Mouse (Mus musculus) urinary bladder, postnatal 36 days (tissue): ENCODE data around the gene Gm20388.

ENCODE experiments used
- DNase-seq, 2 experiments: peaks; one replicate each; pipeline ENCODE4 v3.0.0; 2022; ENCODE audit warnings: low spot score in 2 of 2, mixed read lengths in 1 of 2

The Gm20388 gene

DNA sequence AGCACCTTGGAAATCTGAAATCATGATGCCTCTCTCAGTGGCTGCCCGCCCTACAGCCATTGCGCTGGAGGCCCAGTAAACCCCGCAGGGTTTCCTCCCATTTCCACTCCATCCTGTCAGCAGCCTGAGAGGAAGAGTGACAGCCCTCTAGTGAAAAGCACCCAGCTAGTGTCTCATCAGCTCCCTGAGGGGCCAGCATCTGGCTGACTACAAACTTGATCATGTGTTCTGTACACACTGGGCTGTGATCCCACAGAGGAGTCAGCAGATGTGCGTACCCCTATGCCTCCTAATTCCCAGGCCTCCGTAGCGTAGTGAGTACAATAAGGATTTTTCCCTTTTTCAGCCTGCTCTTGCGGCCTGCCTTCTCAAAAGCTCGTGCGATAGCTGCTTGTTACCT is 4346.2 kb downstream of the Gm20388 start:
- DNase-seq: no peak

DNA sequence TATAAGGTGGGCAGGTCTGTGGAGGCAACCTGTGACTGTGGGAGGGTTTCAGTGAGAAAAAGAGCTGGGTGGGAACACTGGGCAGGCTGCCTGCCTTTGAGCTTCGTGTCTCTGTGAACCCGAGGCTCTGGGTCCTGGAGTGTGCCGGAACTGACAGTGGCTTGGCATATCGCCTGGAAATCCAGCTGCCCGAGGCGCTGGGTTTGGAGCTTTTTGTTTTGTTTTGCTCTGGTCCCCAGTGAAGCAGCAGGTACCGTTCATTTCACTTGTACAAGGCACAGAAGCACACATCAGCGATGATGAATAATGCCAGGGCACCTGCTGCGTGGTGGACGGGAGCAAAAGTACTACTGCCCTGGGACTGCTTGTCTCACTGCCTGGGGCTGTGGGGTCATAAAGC is 4346.7 kb downstream of the Gm20388 start:
- peak in 1 of 2 experiments; percentile 67 for DNase-seq

DNA sequence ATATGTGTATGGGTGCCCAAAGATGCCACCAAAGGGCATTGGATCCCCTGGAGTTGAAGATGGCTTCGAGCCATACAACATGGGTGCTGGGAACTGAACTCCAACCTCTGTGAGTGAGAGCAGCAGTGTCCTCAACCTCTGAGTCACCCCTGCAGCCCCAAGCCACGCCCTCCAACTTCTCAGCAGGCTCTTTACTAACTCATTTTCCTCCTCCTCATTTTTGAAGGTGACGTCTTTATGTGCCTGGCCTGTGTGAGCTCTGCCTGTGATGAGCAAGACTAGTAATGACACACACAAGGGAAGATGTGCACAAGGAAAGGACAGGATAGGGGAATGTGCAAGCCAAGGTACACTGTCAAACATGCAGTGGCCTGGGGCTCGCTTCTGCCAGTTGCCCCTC is 4348.5 kb downstream of the Gm20388 start:
- no peak for DNase-seq

DNA sequence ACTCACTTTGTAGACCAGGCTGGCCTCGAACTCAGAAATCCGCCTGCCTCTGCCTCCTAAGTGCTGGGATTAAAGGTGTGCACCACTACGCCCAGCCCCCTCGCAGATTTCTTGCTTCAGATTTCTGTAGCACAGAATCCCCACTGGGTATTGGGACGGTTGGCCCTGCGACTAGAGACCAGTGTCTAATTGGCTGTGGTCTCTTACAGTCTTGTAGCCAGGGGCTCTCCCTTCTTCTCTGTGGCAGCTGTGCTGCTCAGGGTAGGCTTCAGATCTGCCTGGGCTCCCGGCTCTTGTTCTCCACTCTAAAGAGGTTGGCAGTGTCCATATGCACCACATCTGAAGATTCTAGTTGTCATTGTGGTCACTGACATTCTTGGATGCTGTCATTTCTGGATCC is 4349.3 kb downstream of the Gm20388 start:
- no peak for DNase-seq

GRCm38 (mm10) chr8:124260371-124260770 is 4349.7 kb downstream of the Gm20388 start:
- DNase-seq: no peak

DNA sequence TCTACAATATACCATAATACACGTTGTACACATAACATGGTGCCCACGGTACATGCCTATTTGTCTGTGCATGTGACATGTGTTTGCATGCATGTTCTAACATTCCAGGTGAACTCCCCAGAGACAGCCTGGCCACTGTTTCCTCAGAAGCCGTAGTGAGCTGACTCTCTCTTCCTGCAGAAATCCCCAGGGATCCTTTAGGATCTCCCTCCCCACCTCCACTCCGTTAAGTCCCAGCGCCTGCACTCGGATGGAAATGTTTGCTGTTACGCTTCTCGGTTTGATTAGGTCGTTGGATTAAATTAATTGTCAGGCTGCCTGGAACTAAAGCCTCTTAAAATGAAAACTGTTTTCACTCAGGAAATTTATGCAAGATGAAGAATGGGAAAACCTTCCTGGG is 4352.4 kb downstream of the Gm20388 start:
- no peak for DNase-seq

DNA sequence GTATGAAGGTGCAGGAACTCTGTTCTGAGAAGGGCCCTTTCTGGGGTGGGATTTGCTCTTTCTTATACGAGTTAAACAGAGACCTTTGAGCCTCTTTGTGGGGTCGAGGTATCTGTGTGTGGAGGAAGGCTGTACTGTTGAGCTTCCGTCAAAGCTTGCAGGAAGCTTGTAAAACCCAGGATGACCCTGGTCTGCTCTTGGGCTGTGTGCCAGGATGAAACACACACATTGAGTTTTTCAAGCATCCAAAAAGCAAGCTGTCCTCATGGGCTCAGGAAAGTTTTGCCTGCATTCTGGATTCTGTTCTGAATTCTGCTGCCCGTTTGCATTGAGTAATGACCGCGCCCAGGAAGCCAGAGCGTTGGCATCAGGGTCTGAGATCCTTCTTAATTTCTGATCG is 4353.4 kb downstream of the Gm20388 start:
- DNase-seq: no peak

- DNase-seq: no peak
These were observed 4354.0 kb downstream of the Gm20388 start for GRCm38 (mm10) chr8:124264671-124265070.

DNA sequence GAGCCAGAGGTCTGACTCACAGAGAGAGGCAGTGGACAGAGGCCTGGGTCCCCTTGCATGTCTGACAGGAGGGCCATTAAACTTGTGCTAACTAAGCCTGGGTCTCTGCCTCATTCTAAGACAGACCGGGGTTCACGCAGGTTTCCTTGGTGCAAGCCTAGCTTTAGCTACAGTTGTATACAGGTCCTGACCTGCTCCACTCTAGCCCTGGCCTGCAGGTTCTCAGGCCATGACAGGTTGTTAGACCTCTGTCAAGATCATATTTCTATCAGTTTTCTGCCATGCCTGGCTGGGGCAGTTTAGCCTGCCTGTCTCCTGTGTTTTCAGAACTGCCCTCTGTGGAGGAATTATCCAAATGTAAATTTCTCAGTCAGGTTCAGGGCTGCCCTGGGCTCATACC is 4354.5 kb downstream of the Gm20388 start:
- peak; percentile 64 to 66 for DNase-seq

- DNase-seq: peak in 1 of 2 experiments; percentile 75
These were observed 4355.2 kb downstream of the Gm20388 start for GRCm38 (mm10) chr8:124265798-124266197.

GRCm38 (mm10) chr8:124267206-124267605 is 4356.6 kb downstream of the Gm20388 start:
- DNase-seq: no peak

DNA sequence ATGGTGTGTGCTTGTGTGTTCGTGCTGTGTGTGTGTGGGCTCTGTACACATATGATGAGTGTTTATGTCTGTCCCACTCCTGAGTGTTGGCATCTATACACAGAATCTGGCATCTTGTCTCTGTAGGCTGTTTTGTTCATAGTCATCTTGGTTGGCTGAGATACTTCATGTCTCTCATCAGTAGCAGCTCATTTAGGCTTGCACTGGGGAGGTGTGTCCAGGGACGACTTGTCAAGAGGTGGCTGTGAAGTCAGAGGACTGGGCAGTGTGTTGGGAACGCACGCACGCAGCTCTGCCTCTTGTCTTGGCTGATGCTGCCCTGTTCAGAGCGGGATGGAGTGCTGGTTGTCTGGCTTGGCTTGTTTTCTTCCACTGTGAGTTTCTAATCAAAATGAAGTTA is 4359.9 kb downstream of the Gm20388 start:
- DNase-seq: no peak

GRCm38 (mm10) chr8:124270904-124271303 is 4360.3 kb downstream of the Gm20388 start:
- DNase-seq: no peak

DNA sequence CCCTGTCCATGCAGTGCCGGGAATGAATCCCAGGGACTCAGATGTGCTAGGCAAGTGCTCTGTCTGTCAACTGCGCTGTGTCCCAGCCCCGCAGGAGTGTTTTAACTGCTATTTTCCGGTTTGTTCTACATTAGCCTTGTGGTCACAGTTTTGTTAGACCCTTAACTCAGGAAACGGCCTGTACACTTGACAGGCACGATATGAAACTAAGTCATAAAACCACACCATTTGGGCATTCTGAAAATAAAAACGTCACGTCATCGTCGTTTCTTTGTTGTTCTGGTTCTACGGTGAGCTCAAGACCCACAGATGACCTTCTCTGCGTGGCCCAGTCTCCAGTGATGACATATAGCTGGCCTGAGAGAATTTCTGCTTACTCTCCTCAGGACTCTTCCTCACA is 4360.9 kb downstream of the Gm20388 start:
- no peak for DNase-seq

- DNase-seq: no peak
These were observed 4362.2 kb downstream of the Gm20388 start for GRCm38 (mm10) chr8:124272792-124273191.

- DNase-seq: no peak
These were observed 4363.1 kb downstream of the Gm20388 start for GRCm38 (mm10) chr8:124273606-124274218.

DNA sequence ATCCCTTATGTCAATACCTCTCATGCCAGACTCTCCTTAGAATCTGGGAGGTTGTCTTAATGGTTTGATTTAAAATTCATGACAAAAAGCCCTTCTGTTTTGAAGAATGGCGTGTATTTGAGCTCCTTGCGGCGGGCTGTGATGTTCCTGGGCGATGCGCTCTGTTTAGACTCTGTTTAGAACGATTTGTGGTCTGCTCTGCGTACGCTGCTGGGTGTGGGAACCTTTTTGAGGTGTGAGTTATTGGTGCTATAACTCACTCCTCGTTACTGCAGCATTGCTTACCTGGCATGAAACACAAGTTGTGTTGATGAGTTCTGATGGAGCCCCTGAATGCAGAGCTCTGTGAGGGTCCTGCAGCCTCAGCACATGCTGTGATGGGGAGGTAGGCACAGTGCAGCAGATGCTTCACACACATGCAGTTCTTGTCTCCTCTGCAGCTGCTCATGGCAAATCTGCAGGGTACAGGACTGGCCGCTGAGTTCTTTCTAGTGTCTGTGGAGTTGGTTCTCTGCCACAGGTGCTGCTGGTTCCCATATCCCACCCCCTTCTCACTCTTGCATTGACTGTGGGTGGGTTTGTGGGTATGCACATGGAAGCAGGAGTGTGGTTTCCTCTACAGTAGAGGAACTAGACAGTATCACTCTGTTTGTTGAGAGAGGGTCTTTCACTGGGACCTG is 4363.9 kb downstream of the Gm20388 start:
- DNase-seq: no peak

- DNase-seq: no peak
These were observed 4364.9 kb downstream of the Gm20388 start for GRCm38 (mm10) chr8:124275377-124276071.

DNA sequence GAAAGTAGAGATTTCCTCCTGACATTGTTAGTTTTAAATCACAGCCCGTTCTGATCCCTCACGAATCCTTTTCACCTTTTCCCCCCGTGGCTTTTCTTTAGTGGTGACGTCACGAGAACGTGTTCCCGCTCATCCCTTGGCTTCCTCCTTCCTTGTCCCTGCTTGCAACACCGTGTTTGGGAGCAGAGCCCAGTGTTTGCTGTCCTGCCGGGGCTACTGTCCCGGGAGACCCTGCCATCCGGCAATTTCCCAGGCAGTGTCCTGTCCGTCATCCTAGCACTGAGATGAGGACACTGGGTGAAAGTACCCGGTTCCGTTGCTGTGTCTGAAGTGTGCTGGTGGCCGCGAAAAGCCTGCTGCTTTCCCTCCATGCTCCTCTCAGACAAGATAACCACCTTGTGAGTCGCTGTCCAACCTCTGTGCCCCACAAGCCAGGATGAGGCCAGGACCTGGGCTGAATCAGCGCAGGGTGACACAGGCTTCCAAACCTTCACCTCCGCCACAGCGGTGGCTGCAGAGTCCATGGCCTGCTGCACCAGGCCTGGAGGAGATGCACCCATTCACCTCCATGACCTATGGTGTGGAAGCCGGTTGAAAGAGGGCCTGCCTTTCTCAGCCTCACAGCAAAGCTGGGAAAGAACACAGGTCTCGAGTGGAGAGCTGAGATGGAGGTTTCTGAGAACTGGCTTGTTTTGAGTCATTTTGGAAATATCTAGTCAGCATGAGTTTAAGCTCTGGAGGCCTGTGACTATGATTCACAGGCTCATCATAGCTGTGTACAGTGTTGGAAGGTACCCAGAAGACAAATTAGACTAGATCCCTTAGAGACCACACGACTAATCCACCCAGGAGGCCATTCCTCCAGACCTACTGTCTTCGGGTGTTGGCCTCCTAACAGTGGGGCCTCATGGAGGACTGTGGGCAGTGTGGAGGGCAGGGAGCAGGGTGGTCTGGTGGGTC is 4367.6 kb downstream of the Gm20388 start:
- peak; percentile 34 to 81 for DNase-seq

DNA sequence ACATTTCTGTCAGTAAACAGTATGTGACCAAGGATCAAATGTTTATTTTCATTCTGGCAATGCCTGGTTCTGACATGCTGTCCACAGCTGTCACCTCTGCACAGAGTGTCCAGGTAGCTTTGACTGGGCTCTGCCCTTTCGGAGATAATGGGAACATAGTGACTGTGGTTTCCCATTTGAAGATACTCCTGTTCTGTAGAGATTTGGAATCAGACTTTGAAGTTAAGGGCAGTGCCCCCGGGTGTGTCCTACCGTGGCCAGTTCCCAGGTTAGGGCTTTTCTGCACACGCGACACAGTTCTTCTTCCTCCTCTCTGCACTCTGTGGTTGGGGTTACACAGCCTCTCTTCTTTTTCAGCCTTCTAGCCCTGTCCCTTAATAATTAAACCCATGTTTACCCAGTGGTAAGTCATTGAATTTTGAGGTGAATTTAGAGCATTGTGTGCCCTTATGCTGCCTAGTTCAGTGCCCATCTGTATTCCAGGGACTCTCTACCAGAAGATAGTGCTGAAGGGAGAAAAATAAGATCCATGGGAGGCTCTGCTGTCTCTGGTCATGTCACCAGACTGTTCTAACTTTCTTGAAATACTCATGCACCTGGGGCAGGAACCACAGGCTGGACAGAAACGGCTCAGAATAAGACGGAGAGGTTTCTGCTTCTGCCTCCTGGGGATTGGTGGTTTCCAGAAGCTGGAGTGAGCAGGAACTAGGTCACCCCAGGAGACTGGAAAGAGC is 4368.5 kb downstream of the Gm20388 start:
- no peak for DNase-seq

GRCm38 (mm10) chr8:124279690-124279985 is 4369.0 kb downstream of the Gm20388 start:
- DNase-seq: no peak
